Mouse (Mus musculus): ENCODE measurements around the gene Tatdn3.

Gene Tatdn3

GRCm38 (mm10) chr1:191073486-191073885 is 10.8 kb upstream of the Tatdn3 start:
- DNase-seq, result no peak

- peak; percentile 79 for DNase-seq
Observed at GRCm38 (mm10) chr1:191073001-191073400, 10.3 kb upstream of the Tatdn3 start.

GRCm38 (mm10) chr1:191072329-191072913 is 9.7 kb upstream of the Tatdn3 start:
- no peak for DNase-seq

- DNase-seq, result peak; percentile 11
Observed at GRCm38 (mm10) chr1:191071613-191072012, 8.9 kb upstream of the Tatdn3 start.

- DNase-seq, result no peak
Observed at GRCm38 (mm10) chr1:191070259-191070658, 7.5 kb upstream of the Tatdn3 start.

GRCm38 (mm10) chr1:191068377-191068776 is 5.6 kb upstream of the Tatdn3 start:
- peak; percentile 13 for DNase-seq

- DNase-seq, result no peak
Observed at GRCm38 (mm10) chr1:191065188-191065587, 2.5 kb upstream of the Tatdn3 start.

GRCm38 (mm10) chr1:191064535-191064934 is 1.8 kb upstream of the Tatdn3 start:
- no peak for DNase-seq

GRCm38 (mm10) chr1:191063700-191064099 is 968 bp upstream of the Tatdn3 start:
- no peak for DNase-seq

- DNase-seq, result no peak
Observed at GRCm38 (mm10) chr1:191062241-191062780, 421 bp downstream of the Tatdn3 start.

- no peak for DNase-seq
Observed at GRCm38 (mm10) chr1:191057461-191057860, 5.3 kb downstream of the Tatdn3 start.

GRCm38 (mm10) chr1:191055533-191055873 is 7.2 kb downstream of the Tatdn3 start:
- DNase-seq, result no peak

- DNase-seq, result no peak
Observed at GRCm38 (mm10) chr1:191054870-191055532, 7.7 kb downstream of the Tatdn3 start.

- no peak for DNase-seq
Observed at GRCm38 (mm10) chr1:191053555-191053954, 9.2 kb downstream of the Tatdn3 start.

GRCm38 (mm10) chr1:191046231-191046824 is 16.4 kb downstream of the Tatdn3 start:
- no peak for DNase-seq

- DNase-seq, result no peak
Observed at GRCm38 (mm10) chr1:191045264-191045663, 17.5 kb downstream of the Tatdn3 start.

GRCm38 (mm10) chr1:191042688-191043087 is 20.0 kb downstream of the Tatdn3 start:
- no peak for DNase-seq

GRCm38 (mm10) chr1:191042106-191042505 is 20.6 kb downstream of the Tatdn3 start:
- no peak for DNase-seq

- no peak for DNase-seq
Observed at GRCm38 (mm10) chr1:191041352-191041751, 21.4 kb downstream of the Tatdn3 start.

- no peak for DNase-seq
Observed at GRCm38 (mm10) chr1:191037999-191038398, 24.7 kb downstream of the Tatdn3 start.

- DNase-seq, result no peak
Observed at GRCm38 (mm10) chr1:191036554-191037334, 26.0 kb downstream of the Tatdn3 start, which contains the start of gene Spata45. Spata45 (plus strand) TSS chr1:191036639.

GRCm38 (mm10) chr1:191035649-191036048 is 27.1 kb downstream of the Tatdn3 start:
- DNase-seq, result no peak

- DNase-seq, result peak; percentile 3
Observed at GRCm38 (mm10) chr1:191030922-191031425, 31.8 kb downstream of the Tatdn3 start.
